Mouse (Mus musculus): ENCODE results near the gene Chrng.

GRCm38 (mm10) chr1:87164164-87164795 lies 40.2 kb upstream of the Chrng start:
- no peak for TF ChIP-seq CTCF (IDR thresholded peaks at IDR 0.05; ENCODE audit: low read depth)
- no peak for TF ChIP-seq EP300 (IDR thresholded peaks at IDR 0.05; ENCODE audit: low read depth)

Measured in heart, postnatal 0 days (tissue).